Mouse (Mus musculus): Measurements from ENCODE around the gene Zfp607b. TPM values are rescaled to one million over a fixed set of nuclear protein-coding genes. Genes with fewer than 3 reads are reported as not detected.

Gene Zfp607b
- polyA plus RNA-seq, 1 experiment from 2014 or later, result 10.1 TPM

DNA sequence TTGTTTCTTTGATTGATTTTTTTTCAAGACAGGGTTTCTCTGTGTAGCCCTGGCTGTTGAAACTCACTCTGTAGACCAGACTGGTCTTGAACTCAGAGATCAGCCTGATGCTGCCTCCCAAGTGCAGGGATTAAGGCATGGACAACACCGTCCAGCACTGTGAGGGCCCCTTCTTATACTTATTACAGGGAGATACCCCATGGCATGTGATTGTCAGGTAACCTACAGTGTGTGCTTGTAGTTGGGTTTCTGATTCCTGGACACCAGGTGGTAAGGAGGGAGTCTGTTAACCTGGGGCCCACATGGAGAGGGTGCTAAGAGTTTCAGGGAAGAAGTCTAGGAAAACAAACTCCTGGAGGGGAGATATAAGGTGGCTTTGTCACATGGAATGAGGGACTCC, 2.1 kb upstream of the Zfp607b start:
- no peak overlapping the region for H3K4me3 ChIP-seq (replicated peaks)
- 89% methylated on average over 1 of the region's 1 CpGs for WGBS
- peaks cover 17% of the 10 kb centered on the region for H3K4me1 ChIP-seq
- no peak overlapping the region for H3K4me2 ChIP-seq
- H3K27ac ChIP-seq (replicated peaks), result no peak overlapping the region
- H3K27me3 ChIP-seq (replicated peaks), result no peaks in the 10 kb centered on the region
- ATAC-seq (ENCODE audit: low FRiP score), result no peak
- no peaks in the 10 kb centered on the region for H3K36me3 ChIP-seq
- no peaks in the 10 kb centered on the region for H3K9me3 ChIP-seq (replicated peaks)
- H3K9ac ChIP-seq (replicated peaks), result no peak overlapping the region

DNA sequence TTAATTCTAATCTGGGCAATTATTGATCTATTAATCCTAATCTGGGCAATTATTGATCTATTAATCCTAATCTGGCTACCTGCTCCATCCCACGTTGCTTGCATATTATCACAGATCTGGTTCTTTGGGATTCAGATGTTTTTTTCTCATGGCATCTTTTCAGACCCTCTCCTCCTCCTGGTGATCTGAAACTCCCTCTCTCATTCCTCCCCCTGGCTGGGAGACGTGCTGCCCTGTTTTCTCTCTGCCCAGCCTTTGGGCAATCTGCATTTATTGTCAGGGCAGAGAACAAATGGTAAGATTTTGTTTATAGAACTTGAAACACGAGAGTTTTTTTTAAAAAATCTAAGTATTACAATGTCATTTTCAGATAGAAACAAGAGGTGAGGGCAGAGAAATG, 1.3 kb upstream of the Zfp607b start:
- Histone ChIP-seq H3K27me3 (replicated peaks) (no peaks in the 10 kb centered on the region), H3K36me3 (no peaks in the 10 kb centered on the region), H3K9me3 (replicated peaks) (no peaks in the 10 kb centered on the region), H3K4me1 (peaks cover 17% of the 10 kb centered on the region), H3K9ac (replicated peaks) (no peak overlapping the region), H3K4me3 (replicated peaks) (no peak overlapping the region), H3K4me2 (peak overlapping the region; percentile 72), H3K27ac (replicated peaks) (no peak overlapping the region)
- 75% methylated on average over 3 of the region's 3 CpGs for WGBS
- ATAC-seq (ENCODE audit: low FRiP score), result no peak

DNA sequence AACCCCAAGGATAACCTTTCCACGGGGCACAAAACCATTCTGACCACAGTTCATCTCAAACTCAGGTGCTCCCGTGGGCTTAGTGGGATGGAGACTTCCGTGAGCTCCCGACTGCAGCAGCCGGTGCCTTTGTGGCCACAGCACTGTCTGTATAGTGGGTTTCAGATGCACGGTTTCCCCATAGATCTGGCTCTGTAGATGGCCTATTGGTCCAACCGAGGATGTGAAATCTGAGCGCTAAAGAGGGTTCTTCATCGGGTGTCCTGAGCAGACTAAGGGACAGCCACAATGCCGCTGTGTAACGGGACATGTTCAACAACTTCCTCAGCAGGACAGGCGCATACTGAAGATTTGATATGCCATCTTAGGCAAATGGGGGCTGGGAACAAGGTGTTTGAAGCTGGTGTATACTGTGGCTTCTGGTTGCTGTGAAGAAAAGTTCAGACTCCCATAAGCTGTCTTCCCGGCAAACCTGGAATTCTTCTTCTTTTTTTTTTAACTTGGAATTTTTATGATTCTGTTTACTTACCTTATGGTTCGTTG, 823 bp upstream of the Zfp607b start:
- peak overlapping the region; percentile 72 for H3K4me2 ChIP-seq
- 39% methylated on average over 14 of the region's 14 CpGs for WGBS
- H3K27me3 ChIP-seq (replicated peaks), result no peaks in the 10 kb centered on the region
- no peaks in the 10 kb centered on the region for H3K9me3 ChIP-seq (replicated peaks)
- H3K4me3 ChIP-seq (replicated peaks), result peak overlapping the region; percentile 49
- peaks cover 17% of the 10 kb centered on the region for H3K4me1 ChIP-seq
- peak overlapping the region; percentile 61 for H3K9ac ChIP-seq (replicated peaks)
- H3K36me3 ChIP-seq, result no peaks in the 10 kb centered on the region
- no peak for ATAC-seq (ENCODE audit: low FRiP score)
- H3K27ac ChIP-seq (replicated peaks), result peak overlapping the region; percentile 80

DNA sequence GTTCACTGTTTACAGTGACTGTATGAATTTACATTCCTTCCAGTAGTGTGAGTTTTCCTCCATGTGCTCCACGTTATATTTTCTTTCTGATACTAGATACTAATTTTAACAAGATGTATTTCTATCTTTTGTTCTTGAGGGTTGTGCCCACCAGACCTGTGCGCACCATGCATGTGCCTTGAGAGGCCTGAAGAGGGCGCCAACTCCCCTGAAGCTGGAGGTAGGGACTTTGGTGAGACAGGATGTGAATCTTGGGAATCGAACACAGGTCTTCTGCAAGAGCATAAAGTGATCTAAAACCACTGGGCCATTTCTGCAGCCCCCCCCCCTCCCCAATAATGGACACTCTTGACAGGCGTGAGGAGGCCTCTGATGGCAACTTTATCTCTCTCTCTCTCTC, 1.9 kb downstream of the Zfp607b start:
- ATAC-seq (ENCODE audit: low FRiP score), result no peak
- Histone ChIP-seq H3K4me2 (no peak overlapping the region), H3K4me3 (replicated peaks) (no peak overlapping the region), H3K9ac (replicated peaks) (no peak overlapping the region), H3K36me3 (0 out of 2 replicates have a peak, but pooled peaks cover 5% of the 10 kb centered on the region), H3K27ac (replicated peaks) (no peak overlapping the region), H3K27me3 (replicated peaks) (no peaks in the 10 kb centered on the region), H3K4me1 (peaks cover 13% of the 10 kb centered on the region), H3K9me3 (replicated peaks) (no peaks in the 10 kb centered on the region)
- 44% methylated on average over 5 of the region's 5 CpGs for WGBS

DNA sequence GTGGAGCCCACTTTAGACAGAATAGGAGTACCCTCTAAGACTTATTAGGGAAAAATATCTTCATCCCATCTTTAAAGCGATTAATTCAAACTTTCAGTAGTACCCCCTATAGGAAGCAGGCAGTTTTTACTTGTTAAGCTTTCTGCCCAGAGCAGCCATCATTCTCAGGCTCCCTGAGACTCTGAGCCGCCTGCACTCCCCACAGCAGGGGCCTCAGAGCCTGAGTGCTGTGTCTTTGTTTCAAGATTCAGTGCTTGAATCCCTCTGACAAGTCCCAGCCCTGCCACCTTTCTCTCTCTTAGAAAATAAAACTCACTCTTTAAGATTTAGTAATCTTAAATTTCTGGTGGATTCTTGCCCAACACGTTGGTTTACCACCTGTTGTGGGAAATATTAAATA, 7.6 kb downstream of the Zfp607b start:
- H3K27me3 ChIP-seq (replicated peaks), result no peaks in the 10 kb centered on the region
- no peak overlapping the region for H3K9ac ChIP-seq (replicated peaks)
- H3K4me3 ChIP-seq (replicated peaks), result no peak overlapping the region
- no peaks in the 10 kb centered on the region for H3K4me1 ChIP-seq
- no peak overlapping the region for H3K27ac ChIP-seq (replicated peaks)
- no peak for ATAC-seq (ENCODE audit: low FRiP score)
- 34% methylated on average over 3 of the region's 3 CpGs for WGBS
- H3K4me2 ChIP-seq, result no peak overlapping the region
- peaks cover 23% of the 10 kb centered on the region for H3K36me3 ChIP-seq
- H3K9me3 ChIP-seq (replicated peaks), result no peaks in the 10 kb centered on the region

DNA sequence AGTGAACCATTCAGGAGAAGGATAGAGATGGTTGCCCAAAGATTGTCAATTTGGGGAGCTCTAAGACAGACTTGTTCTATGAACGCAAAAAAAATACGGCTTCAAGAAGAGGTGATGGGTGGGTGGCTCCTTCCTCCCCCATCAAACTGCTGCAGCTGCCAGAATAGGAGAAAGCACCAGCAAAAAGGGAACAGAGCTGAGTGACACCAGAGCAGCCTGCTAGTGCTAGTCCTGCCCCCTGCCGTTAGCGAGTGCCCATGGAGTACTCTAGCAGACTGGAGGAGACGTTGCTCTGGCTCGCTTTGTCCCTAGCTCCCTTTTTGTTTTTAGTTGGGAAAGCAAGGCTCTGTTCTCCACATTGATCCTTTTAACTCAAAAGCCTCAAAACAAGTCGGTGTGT, 21.3 kb downstream of the Zfp607b start:
- no peak for ATAC-seq (ENCODE audit: low FRiP score)
- no peak overlapping the region for H3K27ac ChIP-seq (replicated peaks)
- H3K27me3 ChIP-seq (replicated peaks), result no peaks in the 10 kb centered on the region
- no peaks in the 10 kb centered on the region for H3K4me1 ChIP-seq
- H3K4me3 ChIP-seq (replicated peaks), result no peak overlapping the region
- H3K36me3 ChIP-seq, result peaks cover 4% of the 10 kb centered on the region; the same call in 1 of the 2 replicates
- H3K9me3 ChIP-seq (replicated peaks), result peaks cover 7% of the 10 kb centered on the region
- 89% methylated on average over 7 of the region's 7 CpGs for WGBS
- no peak overlapping the region for H3K4me2 ChIP-seq
- no peak overlapping the region for H3K9ac ChIP-seq (replicated peaks)

DNA sequence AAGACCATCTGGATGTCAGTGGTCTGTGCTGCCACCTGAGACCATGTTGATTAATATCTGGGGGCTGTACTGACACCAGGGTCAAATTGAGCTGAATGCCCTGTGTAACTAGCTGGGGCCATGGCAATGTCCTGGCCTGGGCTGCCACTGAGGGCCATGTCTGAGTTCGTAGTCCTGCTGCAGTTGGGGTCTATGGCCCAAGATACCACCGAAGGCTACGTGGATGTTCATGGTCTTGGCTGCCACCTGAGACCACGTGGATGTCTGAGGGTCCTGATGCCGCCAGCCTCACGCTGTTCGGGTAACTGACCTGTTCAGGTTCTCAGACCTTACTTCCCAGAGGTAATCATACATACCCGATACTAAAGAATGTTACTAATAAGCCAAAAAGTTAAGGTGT, 32.8 kb downstream of the Zfp607b start:
- Histone ChIP-seq H3K9ac (replicated peaks) (no peak overlapping the region), H3K9me3 (replicated peaks) (no peaks in the 10 kb centered on the region), H3K27ac (replicated peaks) (no peak overlapping the region), H3K4me2 (no peak overlapping the region), H3K4me1 (no peaks in the 10 kb centered on the region), H3K4me3 (replicated peaks) (no peak overlapping the region), H3K36me3 (no peaks in the 10 kb centered on the region), H3K27me3 (replicated peaks) (no peaks in the 10 kb centered on the region)
- WGBS, result 93% methylated on average over 8 of the region's 8 CpGs
- ATAC-seq (ENCODE audit: low FRiP score), result no peak

DNA sequence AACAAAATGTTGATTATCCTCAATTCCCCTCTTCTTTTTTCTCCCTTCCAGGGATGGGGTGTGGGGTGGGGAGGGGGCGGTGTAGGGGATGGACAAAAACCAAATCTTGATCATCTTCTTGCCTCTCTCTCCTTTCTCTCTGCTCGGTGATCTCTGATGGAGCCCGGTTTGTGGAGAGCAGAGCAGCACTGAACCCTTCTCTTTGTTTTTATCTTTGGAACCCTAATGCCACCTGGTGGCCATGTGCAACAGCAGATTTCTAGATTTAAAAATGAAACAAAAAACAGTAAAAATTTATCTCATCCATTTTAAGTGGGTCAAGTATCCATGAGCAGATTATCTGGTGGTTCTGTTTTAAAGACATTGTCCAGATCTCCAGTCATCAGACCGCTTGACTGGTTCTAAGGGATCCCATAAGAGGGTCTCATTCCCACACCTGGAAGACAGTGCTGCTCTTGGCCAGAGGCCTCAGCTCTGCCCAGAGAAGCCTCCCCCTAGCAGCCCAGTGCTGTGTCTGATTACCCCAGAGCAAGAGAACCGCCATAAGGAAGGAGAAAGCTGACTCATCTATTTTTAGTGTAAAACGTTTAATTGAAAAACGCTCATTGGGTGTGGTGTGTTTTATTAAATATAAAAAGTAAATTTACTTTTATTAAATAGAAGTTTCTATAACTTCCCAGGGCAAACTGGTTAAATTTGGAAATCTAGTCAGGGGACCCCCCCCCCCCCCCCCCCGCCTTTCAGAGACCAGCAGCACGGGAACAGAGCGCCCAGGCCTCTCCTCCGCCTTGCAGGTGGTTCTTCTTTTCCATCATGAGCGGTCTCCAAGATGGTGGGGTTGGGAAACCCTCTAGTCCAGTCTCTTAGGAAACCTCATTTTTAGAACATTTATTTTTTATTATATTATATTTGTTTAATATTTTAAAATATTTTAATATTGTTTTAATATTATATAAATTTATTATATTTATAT, 36.7 kb downstream of the Zfp607b start:
- H3K4me3 ChIP-seq (replicated peaks), result no peak overlapping the region
- H3K27me3 ChIP-seq (replicated peaks), result no peaks in the 10 kb centered on the region
- H3K27ac ChIP-seq (replicated peaks), result peak overlapping the region; percentile 64
- WGBS, result 43% methylated on average over 12 of the region's 12 CpGs
- H3K36me3 ChIP-seq, result no peaks in the 10 kb centered on the region
- H3K9me3 ChIP-seq (replicated peaks), result no peaks in the 10 kb centered on the region
- H3K4me1 ChIP-seq, result 0 out of 2 replicates have a peak, but pooled peaks cover 1% of the 10 kb centered on the region
- H3K9ac ChIP-seq (replicated peaks), result no peak overlapping the region
- H3K4me2 ChIP-seq, result peak overlapping the region; percentile 17; the same call in 1 of the 2 replicates
- ATAC-seq (ENCODE audit: low FRiP score), result peak; percentile 82

DNA sequence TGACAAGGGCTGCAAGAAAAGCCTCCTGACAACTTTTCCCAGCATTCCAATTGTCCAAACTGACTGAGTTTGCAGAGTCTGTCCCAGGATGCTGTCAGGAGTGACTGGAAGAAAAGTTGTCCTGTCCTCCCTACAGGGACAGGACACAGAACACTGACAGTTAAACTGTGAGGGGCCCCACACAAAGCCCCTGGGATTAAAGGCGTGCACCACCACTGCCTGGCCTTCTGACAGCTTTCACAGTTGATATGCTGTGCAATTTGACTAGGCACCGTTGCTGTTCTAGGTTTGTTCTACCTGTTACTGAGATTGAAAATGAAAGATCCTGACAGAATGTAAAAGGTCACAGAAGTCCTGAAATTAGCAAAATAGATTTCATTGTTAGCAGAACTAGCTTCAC, 38.3 kb downstream of the Zfp607b start:
- Histone ChIP-seq H3K9me3 (replicated peaks) (no peaks in the 10 kb centered on the region), H3K4me3 (replicated peaks) (no peak overlapping the region), H3K9ac (replicated peaks) (no peak overlapping the region), H3K27ac (replicated peaks) (no peak overlapping the region), H3K4me2 (no peak overlapping the region), H3K27me3 (replicated peaks) (no peaks in the 10 kb centered on the region), H3K36me3 (no peaks in the 10 kb centered on the region), H3K4me1 (peaks cover 5% of the 10 kb centered on the region)
- no peak for ATAC-seq (ENCODE audit: low FRiP score)
- 75% methylated on average over 2 of the region's 2 CpGs for WGBS

DNA sequence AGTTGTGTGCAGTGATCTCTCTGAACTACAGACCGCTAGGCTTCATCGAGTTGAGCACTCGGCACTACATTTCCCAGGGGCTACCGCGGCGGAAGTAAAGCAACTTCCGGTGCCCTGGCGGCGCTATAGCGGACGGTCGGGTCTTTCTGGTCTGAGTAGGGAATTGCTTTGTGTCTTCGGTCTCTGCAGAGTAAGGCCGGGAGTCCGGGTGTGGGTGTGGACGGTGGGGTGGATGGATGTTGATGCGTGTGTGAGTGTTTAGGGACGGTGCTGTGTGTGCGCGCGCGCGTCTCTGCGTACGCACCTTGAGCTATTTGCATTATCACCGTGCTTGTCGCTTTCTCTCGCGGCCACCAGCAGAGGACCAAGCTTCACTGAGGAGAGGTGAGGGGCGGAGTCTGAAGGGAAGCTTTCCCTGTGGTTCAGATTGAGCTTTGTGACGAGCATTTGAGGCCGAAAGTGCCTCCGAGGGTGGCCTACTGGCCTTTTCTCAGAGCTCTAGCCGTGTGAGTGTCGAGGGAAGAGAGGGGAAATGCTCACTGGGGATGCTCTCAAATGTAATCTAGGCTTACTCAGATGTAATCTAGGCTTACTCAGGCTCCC, 42.2 kb downstream of the Zfp607b start, which contains the start of gene Zfp60:
Zfp60 (plus strand) TSS at position 109 of the 603 bp plus-strand sequence.
- peak within 1 kb of the TSS; percentile 71 for H3K4me2 ChIP-seq
- H3K36me3 ChIP-seq, result no peaks in the 10 kb centered on the region
- peak within 1 kb of the TSS; percentile 66 for H3K4me3 ChIP-seq (replicated peaks)
- H3K9me3 ChIP-seq (replicated peaks), result no peaks in the 10 kb centered on the region
- peaks cover 41% of the 10 kb centered on the region for H3K4me1 ChIP-seq
- H3K27me3 ChIP-seq (replicated peaks), result no peaks in the 10 kb centered on the region
- ATAC-seq (ENCODE audit: low FRiP score), result peak; percentile 90
- under 1% methylated on average over 35 of the region's 35 CpGs for WGBS
- H3K9ac ChIP-seq (replicated peaks), result peak within 1 kb of the TSS; percentile 91
- peak within 1 kb of the TSS; percentile 94 for H3K27ac ChIP-seq (replicated peaks)

DNA sequence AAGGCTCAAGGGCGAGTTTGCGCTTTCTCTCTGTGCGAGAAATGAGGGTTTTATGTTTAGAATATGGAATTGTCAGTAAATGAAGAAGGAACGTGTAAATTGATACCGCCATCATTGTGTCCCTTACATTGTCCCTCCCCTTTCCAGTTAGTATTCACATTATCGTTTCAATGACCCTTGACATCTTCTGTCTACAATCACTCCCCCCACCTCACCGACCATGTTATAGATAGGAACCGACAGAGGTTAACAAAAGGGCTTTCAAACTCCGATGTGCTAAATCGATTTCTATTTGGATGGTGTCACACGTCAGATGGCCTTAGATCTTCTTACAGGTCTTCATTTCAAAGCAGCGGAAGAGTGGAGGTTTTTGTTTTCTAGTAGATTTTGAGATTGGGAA, 42.8 kb downstream of the Zfp607b start:
- Histone ChIP-seq H3K9me3 (replicated peaks) (no peaks in the 10 kb centered on the region), H3K4me3 (replicated peaks) (peak overlapping the region; percentile 66), H3K4me1 (peaks cover 41% of the 10 kb centered on the region), H3K9ac (replicated peaks) (peak overlapping the region; percentile 91), H3K27me3 (replicated peaks) (no peaks in the 10 kb centered on the region), H3K27ac (replicated peaks) (peak overlapping the region; percentile 94), H3K36me3 (no peaks in the 10 kb centered on the region), H3K4me2 (peak overlapping the region; percentile 71)
- 3% methylated on average over 12 of the region's 12 CpGs for WGBS
- peak; percentile 32 for ATAC-seq (ENCODE audit: low FRiP score)

All from neural tube, embryonic 15.5 days (tissue).